Mouse (Mus musculus): ENCODE measurements at regions not wholly inside any gene's neighbourhood (a gene's known extent, or its start where the extent isn't known, plus 50 kb on each side); places are given as distances from the start of the nearest gene placed in this dataset.
"Not testable (repeated sequence)": the region's sequence is repeated elsewhere in the genome, so short reads cannot be mapped to it uniquely, and the experiment has no call there.

DNA sequence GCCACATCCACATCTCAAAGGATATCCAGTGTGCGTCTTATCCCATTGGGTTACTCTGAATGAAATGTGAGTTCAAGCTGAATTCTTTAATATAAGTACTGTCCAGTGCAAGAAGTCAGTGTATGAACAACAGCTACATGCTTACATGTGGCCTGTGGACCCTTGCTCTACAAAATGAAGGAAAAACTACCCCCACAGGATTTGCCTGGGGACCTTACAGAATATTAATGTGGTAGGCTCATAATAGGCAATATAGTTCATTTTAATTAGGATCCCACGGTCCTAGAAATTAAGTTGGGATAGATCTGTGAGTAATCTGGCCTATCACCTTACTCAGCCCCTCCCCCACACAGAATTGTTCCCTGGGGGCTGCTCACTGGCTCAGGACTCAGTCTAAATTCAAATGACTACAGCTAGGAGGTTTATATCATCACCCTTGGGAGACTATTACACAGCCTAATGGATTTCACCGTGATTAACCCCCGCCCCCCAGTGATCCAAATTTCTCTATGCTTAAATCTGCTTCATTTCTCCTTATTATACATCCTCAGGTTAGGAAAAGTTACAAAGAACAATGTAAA, 145.4 kb upstream of the 1700025G04Rik start:
- 82% methylated on average over 4 of the region's 4 CpGs for WGBS
- ATAC-seq: no peak
- H3K36me3 ChIP-seq (ENCODE audit: poor library complexity, severe bottlenecking): no peaks in the 10 kb centered on the region

GRCm38 (mm10) chr1:152234716-152235115, 144.8 kb upstream of the 1700025G04Rik start:
- H3K4me1 ChIP-seq: no peaks in the 10 kb centered on the region
- H3K27me3 ChIP-seq: no peaks in the 10 kb centered on the region
- H3K4me3 ChIP-seq: no peak overlapping the region
- H3K27ac ChIP-seq: no peak overlapping the region
- H3K36me3 ChIP-seq (ENCODE audit: poor library complexity, severe bottlenecking): no peaks in the 10 kb centered on the region
- WGBS: 96% methylated on average over 2 of the region's 2 CpGs
- no peak overlapping the region for H3K9ac ChIP-seq
- no peak for ATAC-seq
- no peaks in the 10 kb centered on the region for H3K9me3 ChIP-seq (replicated peaks)
- no peak overlapping the region for H3K4me2 ChIP-seq

More for the DNA sequence above, 145.4 kb upstream of the 1700025G04Rik start:
- Histone ChIP-seq H3K4me2 (no peak overlapping the region), H3K9ac (no peak overlapping the region), H3K4me1 (no peaks in the 10 kb centered on the region), H3K27me3 (no peaks in the 10 kb centered on the region), H3K9me3 (replicated peaks) (no peaks in the 10 kb centered on the region), H3K4me3 (no peak overlapping the region), H3K27ac (no peak overlapping the region)

- H3K9ac ChIP-seq: no peak overlapping the region
- H3K4me1 ChIP-seq: no peaks in the 10 kb centered on the region
- no peaks in the 10 kb centered on the region for H3K36me3 ChIP-seq (ENCODE audit: poor library complexity, severe bottlenecking)
- H3K27me3 ChIP-seq: no peaks in the 10 kb centered on the region
- no peak for ATAC-seq
- no peak overlapping the region for H3K4me3 ChIP-seq
- no peak overlapping the region for H3K27ac ChIP-seq
- WGBS: 82% methylated on average over 11 of the region's 11 CpGs
- no peaks in the 10 kb centered on the region for H3K9me3 ChIP-seq (replicated peaks)
- H3K4me2 ChIP-seq: no peak overlapping the region
Observed at GRCm38 (mm10) chr1:152231717-152232202, 141.8 kb upstream of the 1700025G04Rik start.

GRCm38 (mm10) chr1:152229709-152230108, 139.8 kb upstream of the 1700025G04Rik start:
- Histone ChIP-seq H3K4me2 (no peak overlapping the region), H3K9ac (no peak overlapping the region), H3K4me1 (no peaks in the 10 kb centered on the region), H3K36me3 (ENCODE audit: poor library complexity, severe bottlenecking) (no peaks in the 10 kb centered on the region), H3K9me3 (replicated peaks) (peaks cover under 1% of the 10 kb centered on the region; the same call in 1 of the 2 replicates), H3K4me3 (no peak overlapping the region), H3K27me3 (no peaks in the 10 kb centered on the region), H3K27ac (no peak overlapping the region)
- WGBS: 69% methylated on average over 2 of the region's 2 CpGs
- ATAC-seq: no peak

- 94% methylated on average over 3 of the region's 3 CpGs for WGBS
- Histone ChIP-seq H3K27ac (no peak overlapping the region), H3K9me3 (replicated peaks) (peaks cover 5% of the 10 kb centered on the region; the same call in 1 of the 2 replicates), H3K9ac (no peak overlapping the region), H3K36me3 (ENCODE audit: poor library complexity, severe bottlenecking) (no peaks in the 10 kb centered on the region), H3K4me2 (no peak overlapping the region), H3K4me1 (no peaks in the 10 kb centered on the region), H3K4me3 (no peak overlapping the region), H3K27me3 (no peaks in the 10 kb centered on the region)
- ATAC-seq: no peak
Observed at GRCm38 (mm10) chr1:152226049-152226448, 136.1 kb upstream of the 1700025G04Rik start.

DNA sequence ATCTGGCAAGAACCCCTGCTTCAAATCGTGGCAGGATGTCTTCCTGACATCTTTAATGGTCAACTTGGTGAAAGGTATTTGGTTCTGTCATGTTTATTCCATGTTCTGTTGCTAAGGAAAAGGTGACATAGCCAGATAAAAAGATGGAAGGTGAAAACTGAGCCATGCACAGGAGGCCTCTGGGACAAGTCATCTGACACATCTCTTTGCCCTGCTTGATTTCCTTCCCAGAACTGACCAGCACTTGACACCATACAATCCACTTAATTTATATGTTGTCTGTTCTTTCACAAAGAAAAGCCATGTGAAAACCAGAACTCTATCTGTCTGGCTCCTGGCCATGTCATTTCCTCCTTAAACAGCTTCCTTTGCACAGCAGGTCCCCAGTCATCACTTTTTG, 133.7 kb upstream of the 1700025G04Rik start:
- Histone ChIP-seq H3K36me3 (ENCODE audit: poor library complexity, severe bottlenecking) (no peaks in the 10 kb centered on the region), H3K27ac (no peak overlapping the region), H3K9me3 (replicated peaks) (peaks cover 5% of the 10 kb centered on the region; the same call in 1 of the 2 replicates), H3K4me3 (no peak overlapping the region), H3K4me2 (no peak overlapping the region), H3K9ac (no peak overlapping the region), H3K27me3 (no peaks in the 10 kb centered on the region), H3K4me1 (no peaks in the 10 kb centered on the region)
- WGBS: 78% methylated on average over 1 of the region's 1 CpGs
- ATAC-seq: no peak

GRCm38 (mm10) chr1:152220804-152221565, 131.1 kb upstream of the 1700025G04Rik start:
- H3K27ac ChIP-seq: no peak overlapping the region
- no peaks in the 10 kb centered on the region for H3K27me3 ChIP-seq
- no peak for ATAC-seq
- H3K4me3 ChIP-seq: no peak overlapping the region
- peaks cover 5% of the 10 kb centered on the region; the same call in 1 of the 2 replicates for H3K4me1 ChIP-seq
- H3K9ac ChIP-seq: no peak overlapping the region
- H3K36me3 ChIP-seq (ENCODE audit: poor library complexity, severe bottlenecking): no peaks in the 10 kb centered on the region
- H3K9me3 ChIP-seq (replicated peaks): peaks cover 5% of the 10 kb centered on the region; the same call in 1 of the 2 replicates
- 85% methylated on average over 14 of the region's 14 CpGs for WGBS
- no peak overlapping the region for H3K4me2 ChIP-seq

DNA sequence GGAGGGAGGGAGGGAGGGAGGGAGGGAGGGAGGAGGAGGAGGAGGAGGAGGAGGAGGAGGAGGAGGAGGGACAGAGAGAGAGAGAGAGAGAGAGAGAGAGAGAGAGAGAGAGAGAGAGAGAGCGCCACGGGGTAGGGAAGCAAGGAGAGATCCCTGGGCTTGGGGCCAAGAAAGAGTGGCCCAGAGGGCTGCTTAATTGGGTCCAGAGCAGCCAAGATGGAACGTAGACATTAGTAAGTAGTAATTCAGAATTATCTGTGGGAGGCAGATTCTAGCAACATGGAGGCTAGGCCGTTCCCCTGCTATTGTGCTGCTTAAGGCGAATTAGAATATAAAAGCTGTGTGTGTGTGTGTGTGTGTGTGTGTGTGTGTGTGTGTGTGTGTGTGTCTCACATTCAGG, 129.8 kb upstream of the 1700025G04Rik start:
- WGBS: 58% methylated on average over 5 of the region's 5 CpGs
- H3K27ac ChIP-seq; H3K4me1 ChIP-seq; H3K27me3 ChIP-seq; H3K4me2 ChIP-seq; H3K9ac ChIP-seq; H3K9me3 ChIP-seq (replicated peaks); H3K4me3 ChIP-seq; H3K36me3 ChIP-seq (ENCODE audit: poor library complexity, severe bottlenecking): not testable (repeated sequence)
- ATAC-seq: 0 out of 2 replicates have a peak, but pooled peaks have one; percentile 24

DNA sequence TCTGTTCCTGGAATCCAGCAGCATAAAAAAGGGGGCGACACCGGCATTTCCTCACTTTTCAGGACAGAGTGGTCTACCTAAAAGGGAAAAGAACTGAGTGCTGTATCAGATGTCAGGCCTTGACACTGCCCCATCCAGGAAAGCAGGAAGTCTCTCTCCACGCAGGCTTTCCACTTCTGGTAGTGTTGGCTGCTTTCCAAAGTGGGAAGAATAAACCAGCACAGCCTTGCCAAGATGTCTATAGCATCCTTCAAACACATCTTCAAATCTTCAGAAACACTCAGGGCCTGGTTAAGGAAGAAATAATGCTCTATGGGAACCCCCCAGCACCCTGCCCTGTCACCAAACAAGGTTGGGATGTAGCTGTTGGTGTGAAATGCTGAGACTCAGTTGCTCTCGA, 127.5 kb upstream of the 1700025G04Rik start:
- 80% methylated on average over 4 of the region's 4 CpGs for whole genome bisulfite sequencing
- H3K27ac ChIP-seq: no peak overlapping the region
- H3K9me3 ChIP-seq (replicated peaks): no peaks in the 10 kb centered on the region
- peaks cover 5% of the 10 kb centered on the region; the same call in 1 of the 2 replicates for H3K4me1 ChIP-seq
- H3K36me3 ChIP-seq (ENCODE audit: poor library complexity, severe bottlenecking): no peaks in the 10 kb centered on the region
- no peak overlapping the region for H3K9ac ChIP-seq
- H3K27me3 ChIP-seq: no peaks in the 10 kb centered on the region
- H3K4me3 ChIP-seq: no peak overlapping the region
- no peak overlapping the region for H3K4me2 ChIP-seq
- no peak for ATAC-seq

GRCm38 (mm10) chr1:152214376-152214775, 124.5 kb upstream of the 1700025G04Rik start:
- Histone ChIP-seq H3K27ac (no peak overlapping the region), H3K27me3 (no peaks in the 10 kb centered on the region), H3K4me1 (peaks cover 5% of the 10 kb centered on the region; the same call in 1 of the 2 replicates), H3K9me3 (replicated peaks) (no peaks in the 10 kb centered on the region; the same call in 1 of the 2 replicates), H3K36me3 (ENCODE audit: poor library complexity, severe bottlenecking) (no peaks in the 10 kb centered on the region), H3K4me2 (no peak overlapping the region), H3K9ac (no peak overlapping the region), H3K4me3 (no peak overlapping the region)
- ATAC-seq: no peak
- WGBS: 86% methylated on average over 2 of the region's 2 CpGs

- 71% methylated on average over 2 of the region's 2 CpGs for WGBS
- no peaks in the 10 kb centered on the region for H3K9me3 ChIP-seq (replicated peaks)
- no peak overlapping the region for H3K4me2 ChIP-seq
- no peaks in the 10 kb centered on the region for H3K4me1 ChIP-seq
- no peaks in the 10 kb centered on the region for H3K27me3 ChIP-seq
- no peak overlapping the region for H3K27ac ChIP-seq
- H3K36me3 ChIP-seq (ENCODE audit: poor library complexity, severe bottlenecking): no peaks in the 10 kb centered on the region
- no peak overlapping the region for H3K9ac ChIP-seq
- ATAC-seq: no peak
- H3K4me3 ChIP-seq: no peak overlapping the region
Observed at GRCm38 (mm10) chr1:152203187-152203586, 113.3 kb upstream of the 1700025G04Rik start.

DNA sequence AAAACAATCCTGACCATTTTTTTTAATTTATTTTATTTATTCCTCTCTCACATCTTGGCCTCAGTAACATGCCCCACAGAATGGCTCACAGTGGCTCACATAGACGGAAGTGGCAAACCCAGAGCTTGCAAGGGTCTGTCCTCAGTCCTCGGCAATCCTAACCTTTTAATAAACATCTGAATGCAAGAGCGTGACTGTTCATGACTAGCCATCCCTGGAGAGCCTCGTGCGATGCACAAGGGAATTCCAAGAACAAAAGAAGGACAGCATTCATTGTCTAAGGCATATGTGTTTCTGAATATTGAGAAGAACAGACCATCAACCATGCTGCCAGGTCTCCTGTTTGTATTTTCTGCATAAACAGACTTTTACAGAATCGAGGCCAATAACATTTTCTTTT, 98.8 kb upstream of the 1700025G04Rik start:
- Histone ChIP-seq H3K4me2 (no peak overlapping the region), H3K27ac (no peak overlapping the region), H3K4me1 (no peaks in the 10 kb centered on the region), H3K4me3 (no peak overlapping the region), H3K9ac (no peak overlapping the region), H3K27me3 (no peaks in the 10 kb centered on the region), H3K9me3 (replicated peaks) (no peaks in the 10 kb centered on the region), H3K36me3 (ENCODE audit: poor library complexity, severe bottlenecking) (no peaks in the 10 kb centered on the region)
- 61% methylated on average over 6 of the region's 6 CpGs for WGBS
- ATAC-seq: no peak
